In the genomic region with DNA sequence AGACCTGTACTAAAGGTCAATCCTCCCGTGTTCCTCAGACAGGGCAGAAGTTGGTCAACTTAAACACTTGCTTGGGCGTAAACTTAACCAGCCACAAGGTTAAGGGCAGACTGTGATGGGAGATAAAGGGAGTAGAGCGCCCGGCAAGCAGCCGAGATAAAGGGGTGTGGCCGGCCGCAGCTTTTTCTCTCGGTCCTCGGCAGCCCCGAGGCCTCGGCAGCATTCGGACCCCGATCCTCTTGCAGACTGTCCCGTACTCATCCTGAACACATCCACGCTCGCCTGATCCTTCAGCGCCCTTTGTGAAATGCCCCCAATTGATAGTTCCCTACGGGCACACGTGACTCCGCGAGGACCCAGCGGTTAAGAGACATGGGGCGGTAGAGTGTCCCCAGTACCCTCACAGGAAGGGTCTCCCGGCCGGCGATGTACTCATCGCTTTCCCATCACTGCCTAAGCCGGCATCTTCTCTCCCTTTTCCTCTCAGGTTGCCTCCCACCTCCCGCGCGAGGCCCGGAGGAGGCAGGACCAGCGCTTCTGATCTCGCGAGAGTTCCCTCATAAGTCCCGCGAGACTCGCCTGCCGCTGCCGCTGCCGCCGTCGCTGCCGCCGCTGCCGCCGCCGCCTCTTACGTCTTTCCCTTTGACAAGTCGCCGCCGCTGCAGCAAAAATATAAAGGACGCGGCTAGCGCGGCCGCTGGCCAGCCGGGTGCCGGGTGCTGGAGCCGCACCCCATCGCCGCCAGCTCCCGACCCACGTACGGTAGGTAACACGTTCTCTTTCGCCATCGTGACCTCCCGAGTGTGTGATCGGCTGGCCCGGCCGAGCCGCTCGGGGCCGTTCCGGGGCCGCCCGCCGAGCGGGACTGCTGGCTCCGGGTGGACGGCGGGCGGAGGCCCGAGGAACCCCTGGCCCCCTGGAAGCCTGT, we compare ENCODE assay signal across 8 mouse cellular contexts. TPM values are rescaled to one million over a fixed set of nuclear protein-coding genes. Genes with fewer than 3 reads are reported as not detected.
DNase-seq lines count a peak whose midpoint lies in the region; ATAC-seq and TF ChIP-seq lines count a peak whose summit lies in the region.

Gene Herc1, plus strand, starts transcription at position 591 of the 928 bp plus-strand sequence.

- H3K9ac ChIP-seq in MEL (ENCODE audit: control insufficient read depth, low read depth, low read length, poor library complexity, severe bottlenecking), result peak within 1 kb of the TSS; percentile 86
- peak within 1 kb of the TSS; percentile 90 for H3K9ac ChIP-seq in lung, embryonic 16.5 days (ENCODE audit: low read length)

- peak; percentile 92 to 93 for ATAC-seq in hematopoietic stem cell, adult 5-6 weeks (replicated peaks in 1 of 2; ENCODE audit: insufficient read depth in 1 of 2, low FRiP score in 2 of 2, low TSS enrichment in 1 of 2, low read depth in 1 of 2, poor library complexity in 2 of 2, severe bottlenecking in 2 of 2)
- ATAC-seq in lung, embryonic 16.5 days (ENCODE audit: low read depth), result peak; percentile 94

- H3K27me3 ChIP-seq in MEL (ENCODE audit: control insufficient read depth in 1 of 2, insufficient read depth in 2 of 2, low read length in 2 of 2), result no peaks in the 10 kb centered on the region
- no peaks in the 10 kb centered on the region for H3K27me3 ChIP-seq in cerebellum, adult 2 months (ENCODE audit: control insufficient read depth, insufficient read depth, low read length)
- H3K27me3 ChIP-seq in lung, embryonic 16.5 days (ENCODE audit: control insufficient read depth, insufficient read depth, low read depth, low read length), result no peaks in the 10 kb centered on the region

- DNase-seq in MEL (ENCODE audit: low read depth, low spot score), result peak; percentile 98
- peak; percentile 95 to 97 for DNase-seq in cerebellum, adult 2 months
- DNase-seq in forelimb bud, embryonic 11.5 days (ENCODE audit: low read depth, low spot score), result peak; percentile 94
- DNase-seq in layer of hippocampus, adult 9-10 months (ENCODE audit: low spot score), result peak; percentile 87
- peak; percentile 89 for DNase-seq in ovary, postnatal 10 days (ENCODE audit: low spot score)
- peak; percentile 92 to 97 for DNase-seq in thymus, postnatal 10 days (ENCODE audit: low spot score in 2 of 2)

- peak within 1 kb of the TSS; percentile 96 for H3K4me2 ChIP-seq in lung, embryonic 16.5 days (ENCODE audit: low read depth, low read length)

- peak within 1 kb of the TSS; percentile 98 for H3K27ac ChIP-seq in MEL (ENCODE audit: control insufficient read depth, low read depth, low read length)
- peak within 1 kb of the TSS; percentile 85 for H3K27ac ChIP-seq in cerebellum, adult 2 months (ENCODE audit: insufficient read depth, low read length)
- H3K27ac ChIP-seq in lung, embryonic 16.5 days (ENCODE audit: low read length), result peak within 1 kb of the TSS; percentile 90

- no peaks in the 10 kb centered on the region for H3K9me3 ChIP-seq in MEL (replicated peaks; ENCODE audit: insufficient read depth, low read length)
- no peaks in the 10 kb centered on the region for H3K9me3 ChIP-seq in lung, embryonic 16.5 days (ENCODE audit: control insufficient read depth, low read length)

- H3K4me3 ChIP-seq in MEL (ENCODE audit: control insufficient read depth in 1 of 2, insufficient read depth in 1 of 2, low read depth in 2 of 2, low read length in 2 of 2), result peak within 1 kb of the TSS; percentile 88 to 89
- peak within 1 kb of the TSS; percentile 90 for H3K4me3 ChIP-seq in cerebellum, adult 2 months (replicated peaks; ENCODE audit: insufficient read depth, low read depth, low read length)
- H3K4me3 ChIP-seq in lung, embryonic 16.5 days (ENCODE audit: low read length), result peak within 1 kb of the TSS; percentile 80

- no peak for TF ChIP-seq RAD21 in MEL (IDR thresholded peaks at IDR 0.05; ENCODE audit: low read depth, low read length)

- peak; percentile 82 to 85; a peak in 3 of 4 replicates for TF ChIP-seq POLR2A in MEL (IDR thresholded peaks at IDR 0.05; ENCODE audit: control insufficient read depth in 1 of 2, insufficient read depth in 1 of 2, low read depth in 1 of 2, low read length in 2 of 2, poor library complexity in 1 of 2)
- TF ChIP-seq POLR2A in cerebellum, adult 2 months (IDR thresholded peaks at IDR 0.05; ENCODE audit: borderline replicate concordance, insufficient read depth, low read length), result peak; percentile 84; the same call in 1 of the 2 replicates

- TF ChIP-seq CTCF in MEL (IDR thresholded peaks at IDR 0.05 in 2 of 3, conservative IDR thresholded peaks at IDR 0.05 in 1 of 3; ENCODE audit: control insufficient read depth in 1 of 3, insufficient read depth in 1 of 3, low read depth in 2 of 3, low read length in 3 of 3, poor library complexity in 1 of 3, severe bottlenecking in 1 of 3), result no peak
- TF ChIP-seq CTCF in cerebellum, adult 2 months (IDR thresholded peaks at IDR 0.05; ENCODE audit: borderline replicate concordance, insufficient read depth, low read depth, low read length), result no peak

- H3K79me2 ChIP-seq in MEL (ENCODE audit: control insufficient read depth, insufficient read depth, low read length, poor library complexity), result peaks cover 34% of the 10 kb centered on the region

- H3K36me3 ChIP-seq in MEL (ENCODE audit: control insufficient read depth in 1 of 2, insufficient read depth in 2 of 2, low read length in 2 of 2), result peaks cover 1 to 39% of the 10 kb centered on the region in 2 experiments; a peak in 3 of 4 replicates
- no peaks in the 10 kb centered on the region for H3K36me3 ChIP-seq in lung, embryonic 16.5 days (ENCODE audit: control insufficient read depth, insufficient read depth, low read length)

- peaks cover 26 to 36% of the 10 kb centered on the region in 2 experiments for H3K4me1 ChIP-seq in MEL (ENCODE audit: control insufficient read depth in 1 of 2, insufficient read depth in 2 of 2, low read length in 2 of 2)
- peaks cover 6% of the 10 kb centered on the region for H3K4me1 ChIP-seq in cerebellum, adult 2 months (ENCODE audit: control insufficient read depth, insufficient read depth, low read length)
- H3K4me1 ChIP-seq in lung, embryonic 16.5 days (replicated peaks; ENCODE audit: control insufficient read depth, insufficient read depth, low read length), result peaks cover 9% of the 10 kb centered on the region

- under 1% methylated on average over 85 of the region's 85 CpGs for WGBS in cerebellum, adult 2 months
- under 1% methylated on average over 82 of the region's 85 CpGs for WGBS in lung, embryonic 16.5 days

- TF ChIP-seq EP300 in MEL (IDR thresholded peaks at IDR 0.05; ENCODE audit: low read depth in 1 of 2, low read length in 2 of 2), result peak; percentile 68 to 80; a peak in 3 of 4 replicates

TF ChIP-seq in MEL, 35 proteins besides CTCF, POLR2A, EP300 and RAD21 (continues in another document):
- TF ChIP-seq MEF2A (IDR thresholded peaks at IDR 0.05; ENCODE audit: extremely low read depth, insufficient replicate concordance, low read depth, low read length, poor library complexity, severe bottlenecking) (no peak), BHLHE40 (IDR thresholded peaks at IDR 0.05; ENCODE audit: borderline replicate concordance, low read depth, low read length) (no peak), MAFK (IDR thresholded peaks at IDR 0.05; ENCODE audit: borderline replicate concordance, low read depth, low read length) (no peak), ZNF384 (IDR thresholded peaks at IDR 0.05; ENCODE audit: low read depth, low read length) (no peak), POLR2AphosphoS2 (IDR thresholded peaks at IDR 0.05; ENCODE audit: low read length) (peak; percentile 18; the same call in 1 of the 2 replicates), SMC3 (IDR thresholded peaks at IDR 0.05; ENCODE audit: low read depth, low read length) (no peak), GATA1 (IDR thresholded peaks at IDR 0.05; ENCODE audit: low read depth, low read length) (peak; percentile 83), CHD2 (IDR thresholded peaks at IDR 0.05; ENCODE audit: low read length) (peak; percentile 95), ZKSCAN1 (IDR thresholded peaks at IDR 0.05; ENCODE audit: low read depth, low read length) (no peak), USF1 (IDR thresholded peaks at IDR 0.05; ENCODE audit: low read depth, low read length) (peak; percentile 76), MAX (IDR thresholded peaks at IDR 0.05; ENCODE audit: low read length) (0 out of 2 replicates have a peak, but pooled peaks have one; percentile 24), SIN3A (IDR thresholded peaks at IDR 0.05; ENCODE audit: low read length) (peak; percentile 58), GABPA (IDR thresholded peaks at IDR 0.05; ENCODE audit: low read depth, low read length) (no peak), ETS1 (IDR thresholded peaks at IDR 0.05; ENCODE audit: low read depth, low read length) (peak; percentile 65; the same call in 1 of the 2 replicates), MYB (IDR thresholded peaks at IDR 0.05; ENCODE audit: low read depth, low read length) (no peak), ZMIZ1 (IDR thresholded peaks at IDR 0.05; ENCODE audit: low read depth, low read length) (peak; percentile 52; the same call in 1 of the 2 replicates), POLR2AphosphoS5 (IDR thresholded peaks at IDR 0.05; ENCODE audit: borderline replicate concordance, low read depth, low read length) (no peak), MAZ (IDR thresholded peaks at IDR 0.05; ENCODE audit: low read depth, low read length) (no peak), USF2 (IDR thresholded peaks at IDR 0.05; ENCODE audit: borderline replicate concordance in 1 of 2, insufficient read depth in 1 of 2, low read depth in 1 of 2, low read length in 2 of 2) (no peak), CHD1 (IDR thresholded peaks at IDR 0.05; ENCODE audit: low read depth, low read length) (peak; percentile 63; the same call in 1 of the 2 replicates), TBP (IDR thresholded peaks at IDR 0.05; ENCODE audit: low read depth, low read length) (peak; percentile 60; the same call in 1 of the 2 replicates), JUND (IDR thresholded peaks at IDR 0.05; ENCODE audit: low read depth, low read length) (no peak), MXI1 (IDR thresholded peaks at IDR 0.05; ENCODE audit: low read depth, low read length) (peak; percentile 80), UBTF (IDR thresholded peaks at IDR 0.05; ENCODE audit: borderline replicate concordance, insufficient read depth, low read depth, low read length) (no peak), KAT2A (conservative IDR thresholded peaks at IDR 0.05; ENCODE audit: low read depth, low read length) (0 out of 2 replicates have a peak, but pooled peaks have one; percentile 13), E2F4 (IDR thresholded peaks at IDR 0.05; ENCODE audit: borderline replicate concordance, low read depth, low read length) (no peak), NELFE (IDR thresholded peaks at IDR 0.05; ENCODE audit: low read depth, low read length) (peak; percentile 74)

RNA-seq across cellular contexts. Expression of gene Herc1, which starts in this region (rescaled TPM):
- total RNA-seq in MEL (2012; rRNA removed), result 23.2 and 29.2 TPM in 2 replicates
- polyA plus RNA-seq in MEL (2012; ENCODE audit: insufficient read depth in 1 of 2, insufficient read length in 2 of 2, low read depth in 1 of 2, low replicate concordance in 2 of 2, missing spikeins in 1 of 2), result 10 to 100 TPM; 22.7 to 28.8 TPM
- 62.0 and 66.8 TPM in 2 replicates for polyA plus RNA-seq in cerebellum, adult 2 months (2012; rRNA removed)
- total RNA-seq in hematopoietic stem cell, adult 5-6 weeks (2017), result 82.6 and 100 TPM in 2 replicates
- polyA plus RNA-seq in lung, embryonic 16.5 days (2015; fragmentation: Nextera tagmentation; extraction: Ambion mirVana), result 18.7 and 18.8 TPM in 2 replicates

Comparison
In these comparisons a context has a peak if more than half of its experiments do, and no peak if none do; other contexts are left out.
1. Peak in every context shown above with its lines: DNase-seq, ATAC-seq, H3K4me3 ChIP-seq and H3K27ac ChIP-seq.